Mouse (Mus musculus) embryonic facial prominence, embryonic 14.5 days (tissue): Measurements from ENCODE around the gene Gm20695. TPM values are rescaled to one million over a fixed set of nuclear protein-coding genes. Genes with fewer than 3 reads are reported as not detected.
"Not testable (repeated sequence)": the region's sequence is repeated elsewhere in the genome, so short reads cannot be mapped to it uniquely, and the experiment has no call there.

ENCODE experiments used
- ATAC-seq: fragments of 200-750 bp; cut with Nextera tagmentation; 2 replicates; pipeline ENCODE4 v1.8.0; 2017; ENCODE audit warnings: low read depth, moderate number of reproducible peaks, moderate TSS enrichment
- DNase-seq: peaks from one replicate; pipeline ENCODE4 v3.0.0-alpha.2; 2015; ENCODE audit warnings: low spot score
- H3K27ac ChIP-seq: fragments of 300-500 bp; sonication (generic); replicated peaks from 2 replicates; pipeline ENCODE4 v1.5.1; 2014; ENCODE audit warnings: low read depth, mild to moderate bottlenecking, low read length, moderate library complexity
- H3K27me3 ChIP-seq: fragments of 300-500 bp; sonication (generic); replicated peaks from 2 replicates; pipeline ENCODE4 v1.6.1; 2014; ENCODE audit warnings: low read length; ENCODE audit not compliant: control insufficient read depth, insufficient read depth
- H3K36me3 ChIP-seq: fragments of 300-500 bp; sonication (generic); 2 replicates; pipeline ENCODE4 v1.6.1; 2014; ENCODE audit warnings: low read length, mixed read lengths; ENCODE audit not compliant: control insufficient read depth, insufficient read depth
- H3K4me1 ChIP-seq: fragments of 300-500 bp; sonication (generic); 2 replicates; pipeline ENCODE4 v1.6.1; 2014; ENCODE audit warnings: antibody characterized with exemption, low read length; ENCODE audit not compliant: control insufficient read depth, insufficient read depth
- H3K4me2 ChIP-seq: fragments of 300-500 bp; sonication (generic); 2 replicates; pipeline ENCODE4 v1.6.1; 2014; ENCODE audit warnings: low read depth, mild to moderate bottlenecking, low read length, moderate library complexity, mixed read lengths
- H3K4me3 ChIP-seq: fragments of 300-500 bp; sonication (generic); 2 replicates; pipeline ENCODE4 v1.5.1; 2014; ENCODE audit warnings: low read depth, mild to moderate bottlenecking, low read length
- H3K9ac ChIP-seq: fragments of 300-500 bp; sonication (generic); 2 replicates; pipeline ENCODE4 v1.6.1; 2014; ENCODE audit warnings: low read depth, mild to moderate bottlenecking, low read length, moderate library complexity, mixed read lengths
- H3K9me3 ChIP-seq: fragments of 300-500 bp; sonication (generic); 2 replicates; pipeline ENCODE4 v1.6.1; 2016; ENCODE audit warnings: low read length; ENCODE audit not compliant: control insufficient read depth
- WGBS: fragments of 180-500 bp; shearing (Covaris S2); extraction: QIAGEN DNeasy Blood & Tissue Kit; methylation state at CpG from one replicate; pipeline ENCODE4 v1.1.7; 2014; 5-methylcytosine and 5-hydroxymethylcytosine counted together
- polyA plus RNA-seq: library from polyadenylated mRNA; unstranded; fragments of >200 nt; fragmentation: Nextera tagmentation; extraction: Ambion mirVana; gene quantifications from 2 replicates; pipeline ENCODE4 v1.2.1, GENCODE M21; 2014

The Gm20695 gene
- polyA plus RNA-seq, 1 experiment from 2014 or later = 3.0 TPM

- 85% methylated on average over 9 of the region's 13 CpGs for WGBS
- H3K27ac ChIP-seq, ATAC-seq, H3K4me2 ChIP-seq, H3K27me3 ChIP-seq, H3K4me3 ChIP-seq, H3K9ac ChIP-seq, DNase-seq, H3K4me1 ChIP-seq, H3K9me3 ChIP-seq: not testable (repeated sequence)
- 0 out of 2 replicates have a peak, but pooled peaks cover 10% of the 10 kb centered on the region for H3K36me3 ChIP-seq
Observed at GRCm38 (mm10) chr16:3851301-3851700, 33.1 kb upstream of the Gm20695 start.

GRCm38 (mm10) chr16:3852586-3852985 lies 31.9 kb upstream of the Gm20695 start:
- Histone ChIP-seq H3K27me3 (no peaks in the 10 kb centered on the region), H3K4me1 (peaks cover 4% of the 10 kb centered on the region), H3K9me3 (no peaks in the 10 kb centered on the region), H3K27ac (no peak overlapping the region), H3K36me3 (0 out of 2 replicates have a peak, but pooled peaks cover 10% of the 10 kb centered on the region), H3K4me2 (no peak overlapping the region), H3K9ac (no peak overlapping the region), H3K4me3 (no peak overlapping the region)
- WGBS = 30% methylated on average over 11 of the region's 12 CpGs
- ATAC-seq (no peak), DNase-seq (no peak)

DNA sequence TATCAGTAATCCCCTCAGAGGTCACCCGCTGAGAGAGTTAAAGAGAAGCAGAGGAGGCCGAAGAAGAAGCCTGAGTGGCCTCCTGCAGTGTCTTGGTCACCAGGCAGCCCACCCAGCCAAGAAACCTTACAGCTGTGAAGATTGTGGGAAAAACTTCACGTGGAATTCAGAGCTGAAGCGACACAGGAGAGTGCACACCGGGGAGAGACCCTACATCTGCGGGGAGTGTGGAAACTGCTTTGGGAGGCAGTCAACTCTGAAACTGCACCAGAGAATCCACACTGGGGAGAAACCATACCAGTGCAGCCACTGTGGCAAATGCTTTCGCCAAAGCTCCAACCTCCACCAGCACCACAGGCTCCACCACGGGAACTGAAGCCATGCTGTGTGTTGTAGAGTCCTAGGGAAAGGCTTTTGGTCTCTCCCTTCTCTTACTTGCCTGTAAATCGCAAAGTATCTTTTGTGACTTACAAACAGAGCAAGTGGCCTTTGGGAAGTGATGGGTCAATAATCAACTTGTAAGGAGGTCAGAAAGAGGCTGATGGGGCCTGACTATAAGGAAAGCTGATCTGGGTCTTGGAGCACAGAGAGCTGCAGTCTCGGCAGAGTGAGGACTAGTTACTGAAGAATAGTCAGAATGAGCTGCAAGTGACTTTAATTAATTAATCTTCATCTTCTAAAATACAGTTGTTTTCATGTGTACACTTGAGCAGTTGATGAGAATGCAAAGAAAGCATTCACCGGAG lies 29.8 kb upstream of the Gm20695 start:
- Histone ChIP-seq H3K9ac (no peak overlapping the region), H3K4me3 (no peak overlapping the region), H3K4me1 (no peaks in the 10 kb centered on the region), H3K9me3 (no peaks in the 10 kb centered on the region), H3K27me3 (no peaks in the 10 kb centered on the region), H3K36me3 (0 out of 2 replicates have a peak, but pooled peaks cover 10% of the 10 kb centered on the region), H3K27ac (no peak overlapping the region), H3K4me2 (no peak overlapping the region)
- ATAC-seq (no peak), DNase-seq (no peak)
- 65% methylated on average over 11 of the region's 11 CpGs for WGBS

- H3K9ac ChIP-seq = no peak overlapping the region
- H3K27me3 ChIP-seq = no peaks in the 10 kb centered on the region
- no peak overlapping the region for H3K27ac ChIP-seq
- DNase-seq = no peak
- 86% methylated on average over 1 of the region's 1 CpGs for WGBS
- ATAC-seq = no peak
- no peak overlapping the region for H3K4me3 ChIP-seq
- peaks cover 17% of the 10 kb centered on the region; the same call in 1 of the 2 replicates for H3K36me3 ChIP-seq
- H3K4me2 ChIP-seq = no peak overlapping the region
- no peaks in the 10 kb centered on the region for H3K9me3 ChIP-seq
- no peaks in the 10 kb centered on the region for H3K4me1 ChIP-seq
Observed at GRCm38 (mm10) chr16:3855776-3856175, 28.7 kb upstream of the Gm20695 start.

DNA sequence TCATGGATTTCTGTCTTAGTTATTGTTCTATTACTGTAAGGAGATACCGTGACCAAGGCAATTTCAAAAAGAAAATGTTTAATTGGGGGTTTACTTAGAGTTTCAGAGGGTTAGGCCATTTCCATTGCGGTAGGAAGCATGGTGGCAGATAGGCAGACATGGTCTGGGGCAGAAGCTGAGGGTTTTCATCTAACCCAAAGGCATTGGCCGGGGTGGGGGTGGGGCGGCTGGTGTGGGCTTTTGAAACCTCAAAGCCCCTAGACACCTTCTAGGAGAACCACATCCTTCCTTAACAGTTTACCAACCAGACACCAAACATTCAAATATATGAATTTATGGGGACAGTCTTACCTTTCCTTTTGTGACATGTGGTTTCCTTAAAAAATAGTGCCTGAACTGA lies 25.2 kb upstream of the Gm20695 start:
- Histone ChIP-seq H3K4me3 (no peak overlapping the region), H3K4me1 (no peaks in the 10 kb centered on the region), H3K9ac (no peak overlapping the region), H3K4me2 (no peak overlapping the region), H3K9me3 (no peaks in the 10 kb centered on the region), H3K27me3 (no peaks in the 10 kb centered on the region), H3K27ac (no peak overlapping the region), H3K36me3 (peaks cover 39% of the 10 kb centered on the region)
- WGBS = 86% methylated on average over 4 of the region's 4 CpGs
- no peak for ATAC-seq
- no peak for DNase-seq

DNA sequence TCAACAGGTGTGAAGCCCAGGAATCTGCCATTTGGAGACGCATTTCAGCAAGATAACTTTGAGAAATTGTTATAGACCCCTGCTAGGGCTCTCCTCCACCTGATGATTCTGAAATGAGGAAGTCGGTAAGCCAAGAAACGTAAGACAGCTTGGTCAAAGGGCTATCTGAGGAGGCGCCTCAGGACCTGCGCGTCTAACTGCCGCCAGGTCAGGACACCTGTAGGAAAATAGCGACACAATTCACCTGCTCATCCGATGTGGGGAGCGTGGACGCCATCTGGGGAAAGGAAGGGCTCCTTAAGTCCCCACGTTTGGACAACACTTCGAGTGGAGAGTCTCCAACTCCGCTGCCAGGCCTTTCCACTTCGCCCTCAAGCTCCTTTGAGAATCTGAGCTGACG lies 12.6 kb upstream of the Gm20695 start:
- Histone ChIP-seq H3K4me2 (peak overlapping the region; percentile 79), H3K4me1 (peaks cover 12% of the 10 kb centered on the region; the same call in 1 of the 2 replicates), H3K36me3 (peaks cover 11% of the 10 kb centered on the region), H3K27me3 (no peaks in the 10 kb centered on the region), H3K4me3 (peak overlapping the region; percentile 63), H3K27ac (no peak overlapping the region), H3K9me3 (no peaks in the 10 kb centered on the region), H3K9ac (peak overlapping the region; percentile 63)
- ATAC-seq (peak; percentile 9; the same call in 1 of the 2 replicates), DNase-seq (no peak)
- 3% methylated on average over 16 of the region's 16 CpGs for WGBS

- Histone ChIP-seq H3K27ac (0 out of 2 replicates have a peak within 1 kb of the TSS, but pooled peaks have one; percentile 55), H3K4me2 (peak within 1 kb of the TSS; percentile 79)
- 5% methylated on average over 47 of the region's 47 CpGs for WGBS
Observed at GRCm38 (mm10) chr16:3872216-3873047, 12.0 kb upstream of the Gm20695 start, which contains the start of gene Naa60. Gene Naa60 (plus strand): TSS chr16:3872375.

GRCm38 (mm10) chr16:3876346-3876745 lies 8.1 kb upstream of the Gm20695 start:
- Histone ChIP-seq H3K4me1 (peaks cover 10% of the 10 kb centered on the region; the same call in 1 of the 2 replicates), H3K4me3 (no peak overlapping the region), H3K36me3 (0 out of 2 replicates have a peak, but pooled peaks cover 7% of the 10 kb centered on the region), H3K4me2 (no peak overlapping the region), H3K9me3 (no peaks in the 10 kb centered on the region), H3K27me3 (no peaks in the 10 kb centered on the region), H3K9ac (no peak overlapping the region), H3K27ac (no peak overlapping the region)
- ATAC-seq (no peak), DNase-seq (no peak)
- WGBS = 91% methylated on average over 4 of the region's 4 CpGs

More at GRCm38 (mm10) chr16:3872216-3873047, 12.0 kb upstream of the Gm20695 start, which contains the start of gene Naa60:
- no peaks in the 10 kb centered on the region for H3K9me3 ChIP-seq
- peaks cover 11% of the 10 kb centered on the region for H3K36me3 ChIP-seq
- peak within 1 kb of the TSS; percentile 63 for H3K4me3 ChIP-seq
- H3K27me3 ChIP-seq = no peaks in the 10 kb centered on the region
- ATAC-seq (peak; percentile 99), DNase-seq (peak; percentile 97)
- peaks cover 12% of the 10 kb centered on the region; the same call in 1 of the 2 replicates for H3K4me1 ChIP-seq
- peak within 1 kb of the TSS; percentile 63 for H3K9ac ChIP-seq
